Mouse (Mus musculus): ENCODE results near the gene Tmem25.

GRCm38 (mm10) chr9:44771376-44771775 lies 27.7 kb downstream of the Tmem25 start:
- TF ChIP-seq CTCF (IDR thresholded peaks at IDR 0.05; ENCODE audit: low read depth, low read length) (no peak), GATA1 (IDR thresholded peaks at IDR 0.05; ENCODE audit: borderline replicate concordance, low read length) (no peak), POLR2AphosphoS5 (IDR thresholded peaks at IDR 0.05; ENCODE audit: insufficient replicate concordance, low read depth, low read length) (no peak), TAL1 (conservative IDR thresholded peaks at IDR 0.05; ENCODE audit: low read depth, low read length) (no peak)

All from G1E (cell line).